In genomic region chr5:135042105-135042788, GRCm38 (mm10) we compare ENCODE assay signal across 14 mouse cellular contexts. TPM values are rescaled to one million over a fixed set of nuclear protein-coding genes. Genes with fewer than 3 reads are reported as not detected.
DNase-seq lines count a peak whose midpoint lies in the region; ATAC-seq lines count a peak whose summit lies in the region.
"Had no signal": no experiment of that assay in that cellular context is flagged by ENCODE, and none has a peak within 500 bp of the region (broad histone marks: within the 10 kb centered on the region; RNA-seq: fewer than 3 reads in every experiment).

No protein-coding gene starts in this region.

- no peaks in the 10 kb centered on the region for H3K27me3 ChIP-seq in heart, embryonic 12.5 days (replicated peaks)
- no peaks in the 10 kb centered on the region for H3K27me3 ChIP-seq in midbrain, embryonic 13.5 days
- H3K27me3 ChIP-seq in midbrain, embryonic 15.5 days (replicated peaks): no peaks in the 10 kb centered on the region
- H3K27me3 ChIP-seq in liver, embryonic 13.5 days: no peaks in the 10 kb centered on the region
- H3K27me3 ChIP-seq: neural tube, embryonic 13.5 days had no signal

- no peak for DNase-seq in heart, postnatal 25 days (ENCODE audit: low spot score)
- peak; percentile 38 for DNase-seq in liver, embryonic 13.5 days
- no peak for DNase-seq in c-Kit-positive CD71-positive TER-119-positive erythroid progenitor cells, embryonic 14.5 days (ENCODE audit: low spot score)
- DNase-seq in adrenal gland, postnatal 14 days: no peak
- DNase-seq: cerebellum, adult 18-20 months; thymus, adult 2 months had no signal

- no peaks in the 10 kb centered on the region for H3K9me3 ChIP-seq in heart, embryonic 12.5 days (replicated peaks)
- H3K9me3 ChIP-seq in midbrain, embryonic 13.5 days: no peaks in the 10 kb centered on the region
- H3K9me3 ChIP-seq in midbrain, embryonic 15.5 days: no peaks in the 10 kb centered on the region
- H3K9me3 ChIP-seq in liver, embryonic 13.5 days (replicated peaks): no peaks in the 10 kb centered on the region
- H3K9me3 ChIP-seq: neural tube, embryonic 13.5 days had no signal

- ATAC-seq in heart, embryonic 12.5 days (ENCODE audit: insufficient number of reproducible peaks, low FRiP score): no peak
- 0 out of 2 replicates have a peak, but pooled peaks have one; percentile 20 for ATAC-seq in midbrain, embryonic 13.5 days
- ATAC-seq in midbrain, embryonic 15.5 days (replicated peaks): no peak
- peak; percentile 70 for ATAC-seq in liver, embryonic 13.5 days (ENCODE audit: low read depth)
- ATAC-seq in inflammation-experienced regulatory T-cells, adult 6 months: no peak
- ATAC-seq: CD4-positive, CD25-positive, alpha-beta regulatory T cell, adult 4 months had no signal

- intact Hi-C loops in heart, postnatal 25 days (cut with DNase I): no loop called here

- no peak overlapping the region for H3K4me3 ChIP-seq in heart, embryonic 12.5 days
- no peak overlapping the region for H3K4me3 ChIP-seq in midbrain, embryonic 13.5 days (replicated peaks)
- H3K4me3 ChIP-seq in midbrain, embryonic 15.5 days: no peak overlapping the region
- peak overlapping the region; percentile 38 for H3K4me3 ChIP-seq in liver, embryonic 13.5 days (replicated peaks)
- H3K4me3 ChIP-seq: neural tube, embryonic 13.5 days had no signal

- no peak overlapping the region for H3K27ac ChIP-seq in heart, embryonic 12.5 days (ENCODE audit: poor library complexity, severe bottlenecking)
- no peak overlapping the region for H3K27ac ChIP-seq in midbrain, embryonic 13.5 days
- no peak overlapping the region for H3K27ac ChIP-seq in midbrain, embryonic 15.5 days
- H3K27ac ChIP-seq in liver, embryonic 13.5 days: no peak overlapping the region
- H3K27ac ChIP-seq: macrophage; neural tube, embryonic 13.5 days had no signal

- no peak overlapping the region for H3K9ac ChIP-seq in heart, embryonic 12.5 days
- no peak overlapping the region for H3K9ac ChIP-seq in midbrain, embryonic 13.5 days (replicated peaks)
- no peak overlapping the region for H3K9ac ChIP-seq in midbrain, embryonic 15.5 days
- H3K9ac ChIP-seq in liver, embryonic 13.5 days: peak overlapping the region; percentile 36; the same call in 1 of the 2 replicates
- H3K9ac ChIP-seq: neural tube, embryonic 13.5 days had no signal

- WGBS in heart, embryonic 12.5 days: 44% methylated on average over 20 of the region's 21 CpGs
- WGBS in midbrain, embryonic 13.5 days: 32% methylated on average over 21 of the region's 21 CpGs
- WGBS in midbrain, embryonic 15.5 days: 32% methylated on average over 19 of the region's 21 CpGs
- 36% methylated on average over 21 of the region's 21 CpGs for WGBS in liver, embryonic 13.5 days (ENCODE audit: insufficient replicate concordance)

- peaks cover 71% of the 10 kb centered on the region for H3K36me3 ChIP-seq in heart, embryonic 12.5 days
- H3K36me3 ChIP-seq in midbrain, embryonic 13.5 days: peaks cover 32% of the 10 kb centered on the region
- H3K36me3 ChIP-seq in midbrain, embryonic 15.5 days (replicated peaks): peaks cover 11% of the 10 kb centered on the region; the same call in 1 of the 2 replicates
- peaks cover 6% of the 10 kb centered on the region; the same call in 1 of the 2 replicates for H3K36me3 ChIP-seq in liver, embryonic 13.5 days

- peaks cover 18% of the 10 kb centered on the region for H3K4me1 ChIP-seq in heart, embryonic 12.5 days (replicated peaks)
- 0 out of 2 replicates have a peak, but pooled peaks cover 4% of the 10 kb centered on the region for H3K4me1 ChIP-seq in midbrain, embryonic 13.5 days (replicated peaks)
- no peaks in the 10 kb centered on the region for H3K4me1 ChIP-seq in midbrain, embryonic 15.5 days
- H3K4me1 ChIP-seq in liver, embryonic 13.5 days (replicated peaks): peaks cover 43% of the 10 kb centered on the region
- H3K4me1 ChIP-seq: neural tube, embryonic 13.5 days had no signal

- H3K4me2 ChIP-seq in heart, embryonic 12.5 days: peak overlapping the region; percentile 21; the same call in 1 of the 2 replicates
- no peak overlapping the region for H3K4me2 ChIP-seq in midbrain, embryonic 13.5 days (replicated peaks)
- H3K4me2 ChIP-seq in midbrain, embryonic 15.5 days: no peak overlapping the region
- peak overlapping the region; percentile 62 for H3K4me2 ChIP-seq in liver, embryonic 13.5 days
- H3K4me2 ChIP-seq: neural tube, embryonic 13.5 days had no signal

RNA-seq across cellular contexts. Expression of gene Stx1a, which starts 19.0 kb away (rescaled TPM):
- 12.1 and 13.3 TPM in 2 replicates for polyA plus RNA-seq in heart, embryonic 12.5 days (2016; fragmentation: Nextera tagmentation; extraction: Ambion mirVana)
- 1 to 10 TPM; 2.2 to 2.3 TPM for total RNA-seq in heart, postnatal 25 days (2021)
- 63.4 and 69.7 TPM in 2 replicates for polyA plus RNA-seq in midbrain, embryonic 13.5 days (2015; fragmentation: Nextera tagmentation; extraction: Ambion mirVana)
- polyA plus RNA-seq in midbrain, embryonic 15.5 days (2015; fragmentation: Nextera tagmentation; extraction: Ambion mirVana): 156 and 157 TPM in 2 replicates
- polyA plus RNA-seq in liver, embryonic 13.5 days (2015; fragmentation: Nextera tagmentation; extraction: Ambion mirVana): 1.3 and 1.5 TPM in 2 replicates
- polyA plus RNA-seq in inflammation-experienced regulatory T-cells, adult 6 months (2017; shearing (Covaris generic)): 10 to 100 TPM in 2 of 3 experiments, 1 to 10 TPM in 1; 4.4 to 24.9 (median 20.8) TPM
- 5.9 and 10.9 TPM in 2 replicates for total RNA-seq in adrenal gland, postnatal 14 days (2021)

RNA-seq across cellular contexts. Expression of gene Dnajc30, which starts 21.8 kb away (rescaled TPM):
- 25.0 and 28.4 TPM in 2 replicates for polyA plus RNA-seq in heart, embryonic 12.5 days (2016; fragmentation: Nextera tagmentation; extraction: Ambion mirVana)
- 10 to 100 TPM; 35.9 to 37.0 TPM for total RNA-seq in heart, postnatal 25 days (2021)
- 40.4 and 41.3 TPM in 2 replicates for polyA plus RNA-seq in midbrain, embryonic 13.5 days (2015; fragmentation: Nextera tagmentation; extraction: Ambion mirVana)
- 43.4 and 47.8 TPM in 2 replicates for polyA plus RNA-seq in midbrain, embryonic 15.5 days (2015; fragmentation: Nextera tagmentation; extraction: Ambion mirVana)
- polyA plus RNA-seq in liver, embryonic 13.5 days (2015; fragmentation: Nextera tagmentation; extraction: Ambion mirVana): 15.2 and 16.5 TPM in 2 replicates
- polyA plus RNA-seq in inflammation-experienced regulatory T-cells, adult 6 months (2017; shearing (Covaris generic)): 10 to 100 TPM; 18.9 to 32.0 (median 30.4) TPM
- total RNA-seq in adrenal gland, postnatal 14 days (2021): 24.5 and 26.2 TPM in 2 replicates

RNA-seq across cellular contexts. Expression of gene Bud23, which starts 22.5 kb away (rescaled TPM):
- polyA plus RNA-seq in heart, embryonic 12.5 days (2016; fragmentation: Nextera tagmentation; extraction: Ambion mirVana): 63.6 and 68.5 TPM in 2 replicates
- 10 to 100 TPM; 22.3 to 22.7 TPM for total RNA-seq in heart, postnatal 25 days (2021)
- polyA plus RNA-seq in midbrain, embryonic 13.5 days (2015; fragmentation: Nextera tagmentation; extraction: Ambion mirVana): 89.8 and 103 TPM in 2 replicates
- 78.1 and 82.5 TPM in 2 replicates for polyA plus RNA-seq in midbrain, embryonic 15.5 days (2015; fragmentation: Nextera tagmentation; extraction: Ambion mirVana)
- polyA plus RNA-seq in liver, embryonic 13.5 days (2015; fragmentation: Nextera tagmentation; extraction: Ambion mirVana): 82.4 and 92.4 TPM in 2 replicates
- polyA plus RNA-seq in inflammation-experienced regulatory T-cells, adult 6 months (2017; shearing (Covaris generic)): 10 to 100 TPM; 63.3 to 71.1 (median 67.0) TPM
- total RNA-seq in adrenal gland, postnatal 14 days (2021): 45.6 and 51.3 TPM in 2 replicates

RNA-seq across cellular contexts. Expression of gene Abhd11, which starts 33.3 kb away (rescaled TPM):
- 58.1 and 58.3 TPM in 2 replicates for polyA plus RNA-seq in heart, embryonic 12.5 days (2016; fragmentation: Nextera tagmentation; extraction: Ambion mirVana)
- 10 to 100 TPM; 59.4 to 65.8 TPM for total RNA-seq in heart, postnatal 25 days (2021)
- polyA plus RNA-seq in midbrain, embryonic 13.5 days (2015; fragmentation: Nextera tagmentation; extraction: Ambion mirVana): 50.7 and 51.2 TPM in 2 replicates
- polyA plus RNA-seq in midbrain, embryonic 15.5 days (2015; fragmentation: Nextera tagmentation; extraction: Ambion mirVana): 68.4 and 70.1 TPM in 2 replicates
- polyA plus RNA-seq in liver, embryonic 13.5 days (2015; fragmentation: Nextera tagmentation; extraction: Ambion mirVana): 37.0 and 37.3 TPM in 2 replicates
- 10 to 100 TPM; 26.7 to 80.0 (median 60.4) TPM for polyA plus RNA-seq in inflammation-experienced regulatory T-cells, adult 6 months (2017; shearing (Covaris generic))
- total RNA-seq in adrenal gland, postnatal 14 days (2021): 66.7 and 68.5 TPM in 2 replicates

RNA-seq across cellular contexts. Expression of gene Vps37d, which starts 35.8 kb away (rescaled TPM):
- polyA plus RNA-seq in heart, embryonic 12.5 days (2016; fragmentation: Nextera tagmentation; extraction: Ambion mirVana): 4.4 and 4.7 TPM in 2 replicates
- under 1 TPM; 0.53 to 0.60 TPM for total RNA-seq in heart, postnatal 25 days (2021)
- polyA plus RNA-seq in midbrain, embryonic 13.5 days (2015; fragmentation: Nextera tagmentation; extraction: Ambion mirVana): 24.0 and 32.1 TPM in 2 replicates
- polyA plus RNA-seq in midbrain, embryonic 15.5 days (2015; fragmentation: Nextera tagmentation; extraction: Ambion mirVana): 39.5 and 47.8 TPM in 2 replicates
- 0.25 and 0.47 TPM in 2 replicates for polyA plus RNA-seq in liver, embryonic 13.5 days (2015; fragmentation: Nextera tagmentation; extraction: Ambion mirVana)
- not detected for polyA plus RNA-seq in inflammation-experienced regulatory T-cells, adult 6 months (2017; shearing (Covaris generic))
- total RNA-seq in adrenal gland, postnatal 14 days (2021): 2.2 and 3.5 TPM in 2 replicates
- total RNA-seq: granulocyte monocyte progenitor cell, adult 5-6 weeks had no signal
- polyA plus RNA-seq: CD4-positive, CD25-positive, alpha-beta regulatory T cell, adult 4 months; macrophage had no signal

Comparison
In these comparisons a context has a peak if more than half of its experiments do, and no peak if none do; other contexts are left out.
1. ATAC-seq: peak in midbrain, embryonic 13.5 days (single experiment) and liver, embryonic 13.5 days (single experiment); none in heart, embryonic 12.5 days (single experiment), midbrain, embryonic 15.5 days (single experiment) and inflammation-experienced regulatory T-cells, adult 6 months (single experiment).
2. H3K4me2 ChIP-seq: peak in heart, embryonic 12.5 days (single experiment) and liver, embryonic 13.5 days (single experiment); none in midbrain, embryonic 13.5 days (single experiment) and midbrain, embryonic 15.5 days (single experiment).